21 mouse cellular contexts compared by ENCODE assay signal in genomic region chr5:144851820-144852219, GRCm38 (mm10).
DNase-seq lines count a peak whose midpoint lies in the region; TF ChIP-seq lines count a peak whose summit lies in the region.
"Had no signal": no experiment of that assay in that cellular context is flagged by ENCODE, and none has a peak within 500 bp of the region (broad histone marks: within the 10 kb centered on the region; RNA-seq: fewer than 3 reads in every experiment).

No protein-coding gene starts in this region.

- TF ChIP-seq CTCF in layer of hippocampus, adult 2 months (conservative IDR thresholded peaks at IDR 0.05) = peak; percentile 59

- no peaks in the 10 kb centered on the region for H3K4me1 ChIP-seq in embryonic facial prominence, embryonic 10.5 days
- H3K4me1 ChIP-seq: forebrain, embryonic 15.5 days; hindbrain, embryonic 15.5 days; liver, embryonic 13.5 days; midbrain, embryonic 10.5 days; neural tube, embryonic 13.5 days had no signal

- H3K27me3 ChIP-seq in embryonic facial prominence, embryonic 10.5 days (replicated peaks; ENCODE audit: low read depth, poor library complexity, severe bottlenecking) = no peaks in the 10 kb centered on the region
- H3K27me3 ChIP-seq: forebrain, embryonic 15.5 days; hindbrain, embryonic 15.5 days; liver, embryonic 13.5 days; neural tube, embryonic 13.5 days had no signal

- no peak for DNase-seq in layer of hippocampus, adult 2 months (ENCODE audit: low spot score in 2 of 2)
- no peak for DNase-seq in layer of hippocampus, postnatal 36 days
- DNase-seq in 3T3-L1 (ENCODE audit: low read depth, low spot score) (peak; percentile 29), 416B (ENCODE audit: low read depth) (peak; percentile 17), R1 (ENCODE audit: low read depth, low spot score) (peak; percentile 62)
- DNase-seq in embryonic facial prominence, embryonic 10.5 days (ENCODE audit: low spot score) = no peak
- DNase-seq in frontal cortex, postnatal 14 days (ENCODE audit: low spot score in 2 of 2) = no peak
- DNase-seq: adrenal gland, adult 8-10 months; cerebellum, adult 18-20 months; gastrocnemius, postnatal 10 days; heart, postnatal 14 days; kidney, adult 9 months; kidney, postnatal 4 days; liver, embryonic 13.5 days; right cerebral cortex, postnatal 14 days; thymus, postnatal 36 days had no signal

- WGBS in embryonic facial prominence, embryonic 10.5 days = 97% methylated on average over 3 of the region's 3 CpGs

- H3K4me3 ChIP-seq in layer of hippocampus, adult 2 months = no peak overlapping the region
- no peak overlapping the region for H3K4me3 ChIP-seq in embryonic facial prominence, embryonic 10.5 days
- H3K4me3 ChIP-seq: erythroblast, embryonic 14.5 days; forebrain, embryonic 15.5 days; hindbrain, embryonic 15.5 days; liver, embryonic 13.5 days; midbrain, embryonic 10.5 days; neural tube, embryonic 13.5 days had no signal

- peaks cover 100% of the 10 kb centered on the region for H3K36me3 ChIP-seq in embryonic facial prominence, embryonic 10.5 days (replicated peaks)

- 0 out of 2 replicates have a peak, but pooled peaks cover 2% of the 10 kb centered on the region for H3K9me3 ChIP-seq in embryonic facial prominence, embryonic 10.5 days
- H3K9me3 ChIP-seq: forebrain, embryonic 15.5 days; hindbrain, embryonic 15.5 days; liver, embryonic 13.5 days; neural tube, embryonic 13.5 days had no signal

- H3K27ac ChIP-seq in layer of hippocampus, adult 2 months = no peak overlapping the region
- no peak overlapping the region for H3K27ac ChIP-seq in embryonic facial prominence, embryonic 10.5 days (replicated peaks)
- H3K27ac ChIP-seq: forebrain, embryonic 15.5 days; hindbrain, embryonic 15.5 days; liver, embryonic 13.5 days; midbrain, embryonic 10.5 days; neural tube, embryonic 13.5 days had no signal

Comparison
In these comparisons a context has a peak if more than half of its experiments do, and no peak if none do; other contexts are left out.
1. DNase-seq: peak in 3T3-L1 (single experiment), 416B (single experiment) and R1 (single experiment); none in layer of hippocampus, adult 2 months (0 of 2), layer of hippocampus, postnatal 36 days (0 of 2), embryonic facial prominence, embryonic 10.5 days (single experiment) and frontal cortex, postnatal 14 days (0 of 2).